Mouse (Mus musculus) heart, postnatal 0 days (tissue): ENCODE data around the gene H2-DMb1. TPM values are rescaled to one million over a fixed set of nuclear protein-coding genes. Genes with fewer than 3 reads are reported as not detected.
A peak's percentile ranks its signal among the peaks of the same experiment; 100 is the strongest.

Experiments
- ATAC-seq: fragments of 200-750 bp; cut with Nextera tagmentation; 2 replicates; pipeline ENCODE4 v1.8.0; 2017; ENCODE audit warnings: low read depth, moderate number of reproducible peaks, moderate library complexity; ENCODE audit not compliant: insufficient read depth
- DNase-seq: peaks from one replicate; pipeline ENCODE4 v3.0.0-alpha.2; 2016; ENCODE audit warnings: low spot score
- H3K27ac ChIP-seq: fragments of 300-500 bp; sonication (generic); 2 replicates; pipeline ENCODE4 v1.5.1; 2014; ENCODE audit warnings: low read depth, mild to moderate bottlenecking
- H3K27me3 ChIP-seq: fragments of 300-500 bp; sonication (generic); 2 replicates; pipeline ENCODE4 v1.6.1; 2014; ENCODE audit warnings: low read length, mixed read lengths; ENCODE audit not compliant: control insufficient read depth, insufficient read depth
- H3K36me3 ChIP-seq: fragments of 300-500 bp; sonication (generic); replicated peaks from 2 replicates; pipeline ENCODE4 v1.6.1; 2014; ENCODE audit warnings: low read length, mixed read lengths; ENCODE audit not compliant: control insufficient read depth, insufficient read depth
- H3K4me1 ChIP-seq: fragments of 300-500 bp; sonication (generic); 2 replicates; pipeline ENCODE4 v1.6.1; 2014; ENCODE audit warnings: antibody characterized with exemption; ENCODE audit not compliant: control insufficient read depth, insufficient read depth
- H3K4me2 ChIP-seq: fragments of 300-500 bp; sonication (generic); 2 replicates; pipeline ENCODE4 v1.6.1; 2014; ENCODE audit warnings: low read depth, mild to moderate bottlenecking, low read length, moderate library complexity
- H3K4me3 ChIP-seq: fragments of 300-500 bp; sonication (generic); 2 replicates; pipeline ENCODE4 v1.5.1; 2014; ENCODE audit warnings: low read depth, low read length
- H3K9ac ChIP-seq: fragments of 300-500 bp; sonication (generic); replicated peaks from 2 replicates; pipeline ENCODE4 v1.6.1; 2014; ENCODE audit warnings: low read depth, low read length, mixed read lengths
- H3K9me3 ChIP-seq: fragments of 300-500 bp; sonication (generic); replicated peaks from 2 replicates; pipeline ENCODE4 v1.6.1; 2016; ENCODE audit warnings: low read length; ENCODE audit not compliant: control insufficient read depth
- CTCF ChIP-seq: IDR thresholded peaks from 2 replicates; pipeline ENCODE4 v1.5.1; 2016; ENCODE audit warnings: antibody characterized with exemption, control low read depth, low read depth
- EP300 ChIP-seq: IDR thresholded peaks from 2 replicates; pipeline ENCODE4 v1.6.1; 2016; ENCODE audit warnings: antibody characterized with exemption, low read depth
- WGBS: fragments of 180-500 bp; shearing (Covaris S2); extraction: QIAGEN DNeasy Blood & Tissue Kit; methylation state at CpG from one replicate; pipeline ENCODE4 v1.1.7; 2014; 5-methylcytosine and 5-hydroxymethylcytosine counted together
- polyA plus RNA-seq: library from polyadenylated mRNA; unstranded; fragments of >200 nt; fragmentation: Nextera tagmentation; extraction: Ambion mirVana; gene quantifications from 2 replicates; pipeline ENCODE4 v1.2.1, GENCODE M21; 2015
- total RNA-seq: library from RNA; depleted of rRNA; stranded (reverse); fragments of >200 nt; gene quantifications from 2 replicates; pipeline ENCODE4 v1.2.3, GENCODE M21; 2014; ENCODE audit warnings: low replicate concordance

H2-DMb1 gene
- total and polyA plus RNA-seq, 2 experiments from 2014 or later = 0.90 TPM; not detected in 1

DNA sequence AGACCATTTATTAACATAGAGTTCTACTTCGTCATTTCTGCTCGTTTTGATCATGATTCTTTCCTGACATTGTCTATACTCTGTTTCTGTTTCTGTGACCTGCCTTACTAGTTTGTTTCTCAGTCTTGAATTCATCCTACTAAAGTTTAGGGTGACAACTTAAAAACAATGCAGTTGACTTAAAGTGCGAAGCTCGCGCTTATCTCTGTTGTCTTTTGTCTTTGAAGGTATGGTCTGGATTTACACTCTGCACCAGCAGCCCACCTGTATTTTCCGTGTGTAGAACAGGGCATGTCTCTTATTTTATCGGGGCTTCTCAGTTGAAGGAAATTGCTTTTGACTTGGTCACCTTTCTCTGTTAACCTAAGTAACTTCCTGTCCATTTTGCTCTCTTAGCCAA lies 29.8 kb upstream of the H2-DMb1 start:
- ATAC-seq = no peak
- Histone ChIP-seq H3K27me3 (no peaks in the 10 kb centered on the region), H3K9ac (peak overlapping the region; percentile 97), H3K27ac (peak overlapping the region; percentile 100), H3K4me3 (peak overlapping the region; percentile 95), H3K4me2 (peak overlapping the region; percentile 90), H3K9me3 (no peaks in the 10 kb centered on the region), H3K4me1 (peaks cover 16% of the 10 kb centered on the region), H3K36me3 (peaks cover 9% of the 10 kb centered on the region)
- WGBS = under 1% methylated on average over 7 of the region's 7 CpGs
- no peak for DNase-seq
- no peak for TF ChIP-seq CTCF
- no peak for TF ChIP-seq EP300

DNA sequence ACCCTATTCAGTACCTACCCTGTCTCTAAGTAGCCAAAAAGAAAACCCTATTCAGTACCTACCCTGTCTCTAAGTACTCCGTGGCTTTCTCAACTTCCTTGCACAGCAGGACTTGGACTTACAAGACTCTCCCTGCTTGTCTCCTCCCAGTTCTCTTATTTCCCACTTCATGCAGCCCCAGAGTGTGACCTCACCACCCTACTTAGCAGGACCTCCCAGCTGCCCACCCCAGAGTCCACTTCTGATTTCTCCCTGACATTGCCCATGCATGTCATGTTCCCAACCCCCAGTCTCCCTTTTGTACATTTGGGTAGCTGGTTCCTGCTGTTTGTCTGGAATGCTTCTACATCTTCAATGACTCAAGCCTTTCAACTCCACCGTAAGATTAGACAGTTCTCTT lies 29.4 kb upstream of the H2-DMb1 start:
- 0% methylated on average over 2 of the region's 2 CpGs for WGBS
- peaks cover 5% of the 10 kb centered on the region for H3K36me3 ChIP-seq
- DNase-seq = peak; percentile 58
- no peak for TF ChIP-seq CTCF
- no peak for ATAC-seq
- H3K27me3 ChIP-seq = no peaks in the 10 kb centered on the region
- H3K9me3 ChIP-seq = no peaks in the 10 kb centered on the region
- peak overlapping the region; percentile 95 for H3K4me3 ChIP-seq
- H3K4me1 ChIP-seq = peaks cover 19% of the 10 kb centered on the region
- peak overlapping the region; percentile 97 for H3K9ac ChIP-seq
- H3K4me2 ChIP-seq = peak overlapping the region; percentile 90
- peak overlapping the region; percentile 100 for H3K27ac ChIP-seq

DNA sequence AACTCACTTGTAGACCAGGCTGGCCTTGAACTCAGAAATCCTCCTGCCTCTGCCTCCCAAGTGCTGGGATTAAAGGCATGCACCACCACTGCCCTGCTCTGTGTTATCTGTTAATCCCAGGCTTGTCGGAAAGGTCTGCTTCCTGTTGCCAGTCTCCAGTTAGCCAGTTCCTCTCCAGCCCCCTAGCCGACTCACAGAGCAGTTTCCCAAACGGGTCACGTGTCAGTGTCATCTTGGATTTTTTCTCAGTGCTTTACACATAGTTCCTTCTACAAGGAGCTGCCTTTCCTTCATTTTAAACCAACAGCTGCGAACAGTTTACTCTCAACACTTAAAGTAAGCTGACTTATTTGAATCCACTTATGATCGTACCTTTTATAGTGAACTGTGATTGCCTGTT lies 28.2 kb upstream of the H2-DMb1 start:
- no peak for DNase-seq
- Histone ChIP-seq H3K9me3 (no peaks in the 10 kb centered on the region), H3K36me3 (no peaks in the 10 kb centered on the region), H3K9ac (no peak overlapping the region), H3K4me1 (peaks cover 19% of the 10 kb centered on the region), H3K4me2 (no peak overlapping the region), H3K27ac (no peak overlapping the region), H3K27me3 (no peaks in the 10 kb centered on the region), H3K4me3 (no peak overlapping the region)
- 59% methylated on average over 6 of the region's 6 CpGs for whole genome bisulfite sequencing
- no peak for ATAC-seq
- TF ChIP-seq CTCF (no peak), EP300 (no peak)

DNA sequence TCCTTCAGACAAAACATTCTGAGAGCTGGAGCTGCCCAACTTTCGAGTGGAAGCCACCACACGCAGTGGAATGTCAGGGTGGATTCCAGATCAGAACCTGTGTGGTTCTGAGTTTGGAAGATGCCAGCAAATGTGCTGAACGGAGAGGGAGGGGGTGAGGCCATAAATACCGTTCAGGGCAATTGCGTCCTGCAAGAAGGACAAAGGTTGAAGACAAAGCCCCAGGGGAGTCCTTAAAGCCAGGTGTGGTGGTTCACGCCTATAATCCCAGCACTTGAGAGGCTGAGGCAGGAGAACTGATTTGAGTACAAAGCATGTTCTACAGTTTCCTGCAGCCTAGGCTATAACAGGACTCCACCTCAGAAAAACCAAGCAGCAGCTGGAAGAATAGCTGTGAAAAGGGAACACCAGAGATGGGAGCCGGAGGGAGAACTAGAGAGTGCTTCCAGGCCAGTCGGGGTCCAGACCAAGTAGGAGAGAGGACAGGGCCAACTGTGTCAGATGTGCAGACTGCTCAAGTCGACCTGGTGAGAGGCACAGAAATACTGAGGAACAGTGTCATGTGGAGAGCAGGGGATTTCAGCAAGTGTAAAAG lies 25.9 kb upstream of the H2-DMb1 start:
- WGBS = 63% methylated on average over 9 of the region's 9 CpGs
- no peak for ATAC-seq

DNA sequence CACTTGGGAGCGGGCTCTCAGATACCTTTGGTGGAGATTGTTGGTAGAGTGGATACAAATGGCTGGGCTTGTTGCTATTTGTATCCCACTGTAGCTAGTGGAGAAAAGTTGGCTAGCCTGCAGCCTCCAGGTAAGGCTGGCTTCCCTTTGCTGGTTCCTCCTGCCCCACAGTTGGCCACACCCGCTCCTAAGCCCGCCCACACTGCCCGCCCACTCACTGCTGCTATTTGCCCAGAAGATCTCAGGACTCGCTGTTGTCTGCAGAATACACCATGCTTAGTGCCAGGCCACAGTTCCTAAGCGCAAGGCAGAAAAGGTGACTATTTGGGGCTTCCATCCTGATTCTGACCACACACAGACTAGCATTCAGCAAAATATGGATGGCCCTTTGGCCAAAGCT lies 25.4 kb upstream of the H2-DMb1 start:
- Histone ChIP-seq H3K27me3 (no peaks in the 10 kb centered on the region), H3K4me1 (peaks cover 19% of the 10 kb centered on the region), H3K9ac (no peak overlapping the region), H3K27ac (no peak overlapping the region), H3K4me3 (no peak overlapping the region), H3K9me3 (no peaks in the 10 kb centered on the region), H3K4me2 (no peak overlapping the region), H3K36me3 (no peaks in the 10 kb centered on the region)
- TF ChIP-seq CTCF = no peak
- no peak for TF ChIP-seq EP300
- ATAC-seq (no peak), DNase-seq (no peak)
- WGBS = 40% methylated on average over 6 of the region's 6 CpGs

More for the DNA sequence above, 25.9 kb upstream of the H2-DMb1 start:
- Histone ChIP-seq H3K4me1 (peaks cover 19% of the 10 kb centered on the region), H3K9me3 (no peaks in the 10 kb centered on the region), H3K36me3 (no peaks in the 10 kb centered on the region), H3K4me2 (no peak overlapping the region), H3K27me3 (no peaks in the 10 kb centered on the region), H3K27ac (no peak overlapping the region), H3K4me3 (no peak overlapping the region), H3K9ac (no peak overlapping the region)
- TF ChIP-seq CTCF = no peak
- TF ChIP-seq EP300 = no peak
- DNase-seq = no peak
